Mouse (Mus musculus) kidney, adult 2 months (tissue): ENCODE data around the gene Slc7a4.
"Not testable (repeated sequence)": the region's sequence is repeated elsewhere in the genome, so short reads cannot be mapped to it uniquely, and the experiment has no call there.

Source experiments
- CTCF ChIP-seq: fragments of 200-500 bp; conservative IDR thresholded peaks from 2 replicates; pipeline ENCODE4 v1.5.1; 2011; ENCODE audit warnings: low read depth, mild to moderate bottlenecking, control low read depth, low read length, moderate library complexity, mixed read lengths; ENCODE audit not compliant: insufficient read depth, insufficient read length
- POLR2A ChIP-seq: fragments of 200-500 bp; IDR thresholded peaks from one replicate; pipeline ENCODE4 v1.6.1; 2011; ENCODE audit warnings: low read depth, low read length, control low read depth

GRCm38 (mm10) chr16:17614740-17615139 is 31.7 kb upstream of the Slc7a4 start:
- TF ChIP-seq POLR2A, result not testable (repeated sequence)
- TF ChIP-seq CTCF, result peak; percentile 27; the same call in 1 of the 2 replicates
